Mouse (Mus musculus) embryonic facial prominence, embryonic 13.5 days (tissue): ENCODE results near the gene 1700122O11Rik. TPM values are rescaled to one million over a fixed set of nuclear protein-coding genes. Genes with fewer than 3 reads are reported as not detected.
A peak's percentile ranks its signal among the peaks of the same experiment; 100 is the strongest.

Source experiments
- ATAC-seq: fragments of 200-750 bp; cut with Nextera tagmentation; 2 replicates; pipeline ENCODE4 v1.8.0; 2017; ENCODE audit warnings: low read depth; ENCODE audit not compliant: insufficient number of reproducible peaks, insufficient read depth, low FRiP score, low TSS enrichment
- H3K27ac ChIP-seq: fragments of 300-500 bp; sonication (generic); 2 replicates; pipeline ENCODE4 v1.5.1; 2015; ENCODE audit warnings: moderate library complexity, mild to moderate bottlenecking, inconsistent platforms
- H3K27me3 ChIP-seq: fragments of 300-500 bp; sonication (generic); 2 replicates; pipeline ENCODE4 v1.6.1; 2015; ENCODE audit warnings: mild to moderate bottlenecking, inconsistent platforms
- H3K36me3 ChIP-seq: fragments of 300-500 bp; sonication (generic); 2 replicates; pipeline ENCODE4 v1.6.1; 2015; ENCODE audit warnings: mild to moderate bottlenecking, inconsistent platforms
- H3K4me1 ChIP-seq: fragments of 300-500 bp; sonication (generic); 2 replicates; pipeline ENCODE4 v1.6.1; 2015; ENCODE audit warnings: inconsistent platforms
- H3K4me2 ChIP-seq: fragments of 300-500 bp; sonication (generic); 2 replicates; pipeline ENCODE4 v1.6.1; 2015; ENCODE audit warnings: moderate library complexity, mild to moderate bottlenecking, inconsistent platforms
- H3K4me3 ChIP-seq: fragments of 300-500 bp; sonication (generic); 2 replicates; pipeline ENCODE4 v1.5.1; 2015; ENCODE audit warnings: mild to moderate bottlenecking, inconsistent platforms
- H3K9ac ChIP-seq: fragments of 300-500 bp; sonication (generic); 2 replicates; pipeline ENCODE4 v1.6.1; 2015; ENCODE audit warnings: mild to moderate bottlenecking, inconsistent platforms
- H3K9me3 ChIP-seq: fragments of 300-500 bp; sonication (generic); 2 replicates; pipeline ENCODE4 v1.6.1; 2016; ENCODE audit warnings: inconsistent platforms
- WGBS: fragments of 180-500 bp; shearing (Covaris S2); methylation state at CpG from one replicate; pipeline ENCODE4 v1.1.7; 2015; ENCODE audit warnings: mixed read lengths; 5-methylcytosine and 5-hydroxymethylcytosine counted together
- polyA plus RNA-seq: library from polyadenylated mRNA; unstranded; fragments of >200 nt; fragmentation: Nextera tagmentation; extraction: Ambion mirVana; gene quantifications from 2 replicates; pipeline ENCODE4 v1.2.1, GENCODE M21; 2015

Gene 1700122O11Rik
- not detected in 2 replicates for polyA plus RNA-seq

GRCm38 (mm10) chr17:48038193-48038592, at the start of gene 1700122O11Rik:
Gene 1700122O11Rik, minus strand, starts transcription at chr17:48038293.
- no peak within 1 kb of the TSS for H3K9ac ChIP-seq
- no peak within 1 kb of the TSS for H3K4me2 ChIP-seq
- peaks cover 9% of the 10 kb centered on the region for H3K27me3 ChIP-seq
- ATAC-seq, result no peak
- no peak within 1 kb of the TSS for H3K27ac ChIP-seq
- WGBS, result 96% methylated on average over 2 of the region's 2 CpGs
- peaks cover 28% of the 10 kb centered on the region for H3K4me1 ChIP-seq
- no peak within 1 kb of the TSS for H3K4me3 ChIP-seq
- no peaks in the 10 kb centered on the region for H3K9me3 ChIP-seq
- H3K36me3 ChIP-seq, result no peaks in the 10 kb centered on the region

GRCm38 (mm10) chr17:48080626-48081025, 42.5 kb upstream of the 1700122O11Rik start:
- Histone ChIP-seq H3K27me3 (no peaks in the 10 kb centered on the region), H3K4me1 (peaks cover 4% of the 10 kb centered on the region; the same call in 1 of the 2 replicates), H3K36me3 (no peaks in the 10 kb centered on the region), H3K9ac (no peak overlapping the region), H3K27ac (no peak overlapping the region), H3K4me3 (no peak overlapping the region), H3K9me3 (no peaks in the 10 kb centered on the region), H3K4me2 (no peak overlapping the region)
- no peak for ATAC-seq
- WGBS, result 34% methylated on average over 3 of the region's 3 CpGs

DNA sequence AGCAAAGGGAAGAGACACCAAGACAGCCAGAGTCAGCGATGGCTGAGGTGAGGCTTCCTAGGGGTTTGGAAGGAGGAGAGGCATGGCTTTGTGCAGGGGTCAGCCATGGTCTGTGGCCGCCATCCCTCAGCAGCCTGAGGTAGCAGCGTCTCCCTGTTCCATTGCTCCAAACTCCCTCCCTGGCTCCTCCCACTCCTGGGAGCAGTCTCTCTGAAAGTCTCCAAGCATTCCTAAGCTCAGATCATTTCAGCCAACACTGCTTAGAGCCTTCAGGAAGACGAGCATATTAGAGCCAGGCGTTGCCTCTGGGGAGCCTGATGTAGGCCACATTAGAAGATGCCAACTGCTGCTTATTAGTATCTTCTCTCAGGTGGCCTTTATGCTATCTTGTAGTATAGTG, 29.6 kb upstream of the 1700122O11Rik start:
- no peak overlapping the region; the same call in 1 of the 2 replicates for H3K4me2 ChIP-seq
- H3K4me3 ChIP-seq, result no peak overlapping the region
- ATAC-seq, result no peak
- 14% methylated on average over 5 of the region's 5 CpGs for WGBS
- no peaks in the 10 kb centered on the region for H3K27me3 ChIP-seq
- H3K9ac ChIP-seq, result 0 out of 2 replicates have a peak overlapping the region, but pooled peaks have one; percentile 44
- peaks cover 44% of the 10 kb centered on the region for H3K4me1 ChIP-seq
- no peak overlapping the region for H3K27ac ChIP-seq
- no peaks in the 10 kb centered on the region; the same call in 1 of the 2 replicates for H3K9me3 ChIP-seq
- no peaks in the 10 kb centered on the region for H3K36me3 ChIP-seq

DNA sequence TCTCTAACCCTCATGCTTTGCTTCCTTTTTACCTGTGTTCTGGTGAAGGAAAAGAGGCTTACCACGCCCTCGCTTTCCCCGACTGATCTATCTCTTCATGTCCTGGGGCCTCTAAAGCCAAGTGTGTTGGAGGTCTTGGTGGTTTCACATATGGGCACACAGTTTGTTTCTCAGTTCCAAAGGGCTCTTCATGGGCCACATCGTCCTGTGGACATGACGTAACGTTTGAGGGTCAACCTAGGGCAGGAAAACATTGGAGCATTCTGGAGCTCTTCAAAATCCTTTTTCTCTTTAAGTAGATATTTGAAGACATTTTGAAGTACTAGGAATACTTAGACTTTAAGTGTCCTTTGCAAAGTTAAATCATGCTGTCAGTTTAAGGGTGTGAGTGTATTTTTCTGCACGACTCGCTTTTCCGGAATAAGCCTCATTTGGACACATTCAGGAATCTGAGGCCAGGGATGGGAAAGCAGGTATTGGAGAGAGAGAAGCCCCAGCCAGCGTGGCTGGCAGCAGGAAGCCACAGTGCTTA, 29.1 kb upstream of the 1700122O11Rik start:
- peaks cover 44% of the 10 kb centered on the region for H3K4me1 ChIP-seq
- H3K27me3 ChIP-seq, result no peaks in the 10 kb centered on the region
- no peaks in the 10 kb centered on the region for H3K36me3 ChIP-seq
- no peaks in the 10 kb centered on the region; the same call in 1 of the 2 replicates for H3K9me3 ChIP-seq
- no peak overlapping the region; the same call in 1 of the 2 replicates for H3K4me2 ChIP-seq
- H3K9ac ChIP-seq, result no peak overlapping the region
- 64% methylated on average over 10 of the region's 10 CpGs for WGBS
- ATAC-seq, result no peak
- H3K27ac ChIP-seq, result no peak overlapping the region
- H3K4me3 ChIP-seq, result no peak overlapping the region

DNA sequence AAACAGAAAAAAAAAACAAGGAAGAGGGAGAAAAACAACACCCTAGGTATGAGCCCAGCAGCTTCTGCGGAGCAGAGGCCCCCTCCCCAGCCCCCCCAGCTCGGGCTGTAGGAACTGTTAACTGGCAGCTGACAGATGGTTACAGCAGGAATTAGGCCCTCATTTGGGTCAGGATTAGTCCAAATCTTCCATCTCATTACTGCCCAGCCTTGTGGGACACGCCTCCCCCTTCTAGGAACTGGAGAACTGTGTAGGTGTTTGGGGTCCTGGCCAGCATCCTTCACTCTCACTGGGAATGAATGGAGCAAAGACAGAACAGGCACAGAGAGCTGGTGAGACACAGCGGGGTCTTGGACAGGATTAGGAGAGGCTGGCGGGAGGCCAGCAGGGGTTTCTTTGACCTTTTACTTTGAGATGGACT, 27.0 kb upstream of the 1700122O11Rik start:
- peak overlapping the region; percentile 41 for H3K4me2 ChIP-seq
- WGBS, result 24% methylated on average over 5 of the region's 5 CpGs
- no peak overlapping the region for H3K4me3 ChIP-seq
- H3K9me3 ChIP-seq, result no peaks in the 10 kb centered on the region
- H3K9ac ChIP-seq, result no peak overlapping the region; the same call in 1 of the 2 replicates
- peak overlapping the region; percentile 91 for H3K27ac ChIP-seq
- H3K4me1 ChIP-seq, result peaks cover 44% of the 10 kb centered on the region
- H3K27me3 ChIP-seq, result 0 out of 2 replicates have a peak, but pooled peaks cover 4% of the 10 kb centered on the region
- H3K36me3 ChIP-seq, result no peaks in the 10 kb centered on the region
- ATAC-seq, result no peak

DNA sequence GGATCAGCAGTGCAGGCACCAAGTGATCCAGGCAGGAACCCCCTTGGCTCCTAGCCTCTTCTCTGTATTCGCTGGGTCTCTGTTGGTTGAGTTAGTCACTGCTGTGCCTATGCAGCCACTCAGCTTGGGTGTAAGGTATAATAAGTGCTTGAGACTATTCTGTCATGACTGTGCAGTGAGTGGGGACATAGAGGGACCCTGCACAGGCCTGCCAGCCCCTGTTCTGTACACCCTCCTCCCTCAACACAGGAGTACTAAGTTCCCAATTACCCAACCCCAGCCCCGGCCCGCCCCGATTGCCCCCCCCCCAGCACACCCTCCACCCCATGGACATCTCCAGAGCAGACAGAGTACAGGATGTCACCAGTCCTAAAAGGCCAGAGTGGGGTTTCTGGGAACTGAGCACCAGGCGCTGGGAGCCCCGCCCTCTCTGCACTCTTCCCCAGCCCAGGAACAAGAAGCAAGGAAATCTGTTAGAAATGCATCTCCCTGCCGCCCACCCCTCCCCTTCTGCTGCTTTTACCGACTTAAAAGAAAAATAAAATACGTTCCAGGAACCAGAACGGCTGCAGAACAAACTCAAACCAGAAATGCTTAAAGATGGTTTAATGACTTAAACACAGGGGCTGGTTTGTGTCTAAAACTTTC, 26.2 kb upstream of the 1700122O11Rik start:
- H3K36me3 ChIP-seq, result no peaks in the 10 kb centered on the region
- peak; percentile 59; the same call in 1 of the 2 replicates for ATAC-seq
- no peak overlapping the region for H3K4me3 ChIP-seq
- H3K4me2 ChIP-seq, result peak overlapping the region; percentile 41
- 16% methylated on average over 10 of the region's 10 CpGs for WGBS
- peaks cover 44% of the 10 kb centered on the region for H3K4me1 ChIP-seq
- peaks cover 7% of the 10 kb centered on the region; the same call in 1 of the 2 replicates for H3K27me3 ChIP-seq
- H3K9ac ChIP-seq, result no peak overlapping the region
- H3K27ac ChIP-seq, result peak overlapping the region; percentile 91
- no peaks in the 10 kb centered on the region for H3K9me3 ChIP-seq

DNA sequence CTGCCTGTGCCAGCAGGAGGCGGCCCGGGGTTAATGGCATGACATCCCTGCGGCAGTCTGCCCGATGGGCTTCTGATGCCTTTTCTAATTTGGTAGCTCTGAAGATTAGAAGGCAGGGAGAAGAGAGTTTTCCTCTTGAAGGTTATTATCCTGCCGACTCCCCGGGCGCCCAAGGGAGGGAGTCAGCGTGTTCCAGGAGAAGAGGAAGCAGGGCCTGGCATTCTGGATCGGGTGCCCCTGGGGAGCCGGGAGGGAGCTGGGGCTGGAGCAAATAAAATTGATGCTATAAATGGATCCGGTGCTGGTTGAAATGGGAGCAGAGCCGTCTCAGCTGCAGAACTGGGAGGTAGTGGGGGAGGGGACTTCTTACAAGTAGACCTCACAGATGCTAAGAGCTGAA, 19.3 kb upstream of the 1700122O11Rik start:
- peak overlapping the region; percentile 51 for H3K9ac ChIP-seq
- H3K27ac ChIP-seq, result no peak overlapping the region
- no peak for ATAC-seq
- 5% methylated on average over 12 of the region's 12 CpGs for WGBS
- no peaks in the 10 kb centered on the region for H3K9me3 ChIP-seq
- peak overlapping the region; percentile 48 for H3K4me2 ChIP-seq
- H3K4me3 ChIP-seq, result 0 out of 2 replicates have a peak overlapping the region, but pooled peaks have one; percentile 6
- peaks cover 23% of the 10 kb centered on the region for H3K4me1 ChIP-seq
- H3K27me3 ChIP-seq, result peaks cover 43% of the 10 kb centered on the region
- H3K36me3 ChIP-seq, result no peaks in the 10 kb centered on the region

DNA sequence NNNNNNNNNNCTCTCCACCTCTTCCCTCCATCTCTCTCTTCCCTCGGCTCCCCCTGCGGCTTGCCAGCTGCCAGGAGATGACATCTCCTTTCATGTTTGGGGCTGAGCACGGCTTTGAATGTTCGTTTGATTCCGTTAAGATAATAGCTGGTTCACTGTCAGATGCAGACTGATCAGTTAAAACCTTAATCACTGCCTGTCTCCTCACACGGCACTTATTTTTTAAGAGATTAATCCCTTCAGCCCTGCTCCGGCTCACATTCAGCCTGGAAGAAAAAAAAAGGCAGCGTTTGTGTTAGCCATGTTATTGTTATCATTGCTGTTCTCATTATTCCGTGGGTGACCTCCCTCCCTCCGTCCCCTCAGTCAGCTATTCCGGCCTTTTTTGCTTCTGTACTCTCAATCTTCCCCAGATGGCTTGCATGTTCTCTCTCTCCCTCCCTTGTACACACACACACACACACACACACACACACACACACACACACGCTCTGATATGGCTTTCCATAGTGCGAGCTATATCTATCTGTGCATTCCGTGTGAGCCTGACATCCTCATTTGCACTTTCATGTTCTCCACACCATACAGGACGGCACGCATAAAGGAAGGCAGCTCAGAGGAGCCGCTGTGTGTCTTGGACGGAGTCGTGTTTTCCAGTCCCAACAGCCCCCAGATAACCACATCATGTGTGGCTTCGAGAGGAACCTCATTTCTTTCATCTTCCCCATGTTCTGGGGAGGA, 17.2 kb upstream of the 1700122O11Rik start:
- no peak for ATAC-seq
- H3K4me2 ChIP-seq, result 0 out of 2 replicates have a peak overlapping the region, but pooled peaks have one; percentile 5
- no peak overlapping the region for H3K4me3 ChIP-seq
- no peaks in the 10 kb centered on the region for H3K36me3 ChIP-seq
- no peak overlapping the region for H3K27ac ChIP-seq
- WGBS, result 33% methylated on average over 20 of the region's 20 CpGs
- H3K27me3 ChIP-seq, result peaks cover 47% of the 10 kb centered on the region
- no peaks in the 10 kb centered on the region for H3K9me3 ChIP-seq
- no peak overlapping the region for H3K9ac ChIP-seq
- H3K4me1 ChIP-seq, result peaks cover 23% of the 10 kb centered on the region

GRCm38 (mm10) chr17:48053646-48054045, 15.6 kb upstream of the 1700122O11Rik start:
- no peaks in the 10 kb centered on the region for H3K36me3 ChIP-seq
- peaks cover 23% of the 10 kb centered on the region for H3K4me1 ChIP-seq
- ATAC-seq, result no peak
- no peak overlapping the region for H3K4me2 ChIP-seq
- H3K27me3 ChIP-seq, result peaks cover 48% of the 10 kb centered on the region
- 86% methylated on average over 2 of the region's 2 CpGs for WGBS
- H3K9me3 ChIP-seq, result no peaks in the 10 kb centered on the region
- no peak overlapping the region for H3K27ac ChIP-seq
- H3K9ac ChIP-seq, result no peak overlapping the region
- no peak overlapping the region for H3K4me3 ChIP-seq

- Histone ChIP-seq H3K4me3 (no peak overlapping the region), H3K36me3 (no peaks in the 10 kb centered on the region), H3K9me3 (no peaks in the 10 kb centered on the region), H3K9ac (no peak overlapping the region), H3K4me2 (no peak overlapping the region), H3K4me1 (peaks cover 15% of the 10 kb centered on the region), H3K27me3 (peaks cover 42% of the 10 kb centered on the region), H3K27ac (no peak overlapping the region)
- ATAC-seq, result no peak
- WGBS, result 76% methylated on average over 10 of the region's 10 CpGs
These were observed 14.4 kb upstream of the 1700122O11Rik start for GRCm38 (mm10) chr17:48052338-48053067.
